Mouse (Mus musculus) brown adipose tissue, adult 24 weeks (tissue): ENCODE measurements at regions not wholly inside any gene's neighbourhood (a gene's known extent, or its start where the extent isn't known, plus 50 kb on each side); places are given as distances from the start of the nearest gene placed in this dataset.
"Not testable (repeated sequence)": the region's sequence is repeated elsewhere in the genome, so short reads cannot be mapped to it uniquely, and the experiment has no call there.

ENCODE experiments used
- H3K27ac ChIP-seq: fragments of 200-500 bp; replicated peaks from 2 replicates; pipeline ENCODE4 v1.5.1; 2012; ENCODE audit warnings: low read depth, mild to moderate bottlenecking, low read length
- H3K4me1 ChIP-seq: fragments of 200-500 bp; 2 replicates; pipeline ENCODE4 v1.6.1; 2012; ENCODE audit warnings: low read length, mixed read lengths; ENCODE audit not compliant: control insufficient read depth, insufficient read depth, insufficient read length
- H3K4me3 ChIP-seq: fragments of 200-500 bp; 2 replicates; pipeline ENCODE4 v1.5.1; 2012; ENCODE audit warnings: low read depth, mild to moderate bottlenecking, low read length, moderate library complexity; ENCODE audit not compliant: insufficient read depth

- not testable (repeated sequence) for H3K4me1 ChIP-seq, H3K4me3 ChIP-seq, H3K27ac ChIP-seq
Measured at GRCm38 (mm10) chr17:6489926-6490564, 60.1 kb downstream of the Dynlt1b start.

GRCm38 (mm10) chr17:6490565-6490935 is 60.6 kb downstream of the Dynlt1b start:
- H3K27ac ChIP-seq, H3K4me1 ChIP-seq, H3K4me3 ChIP-seq: not testable (repeated sequence)

DNA sequence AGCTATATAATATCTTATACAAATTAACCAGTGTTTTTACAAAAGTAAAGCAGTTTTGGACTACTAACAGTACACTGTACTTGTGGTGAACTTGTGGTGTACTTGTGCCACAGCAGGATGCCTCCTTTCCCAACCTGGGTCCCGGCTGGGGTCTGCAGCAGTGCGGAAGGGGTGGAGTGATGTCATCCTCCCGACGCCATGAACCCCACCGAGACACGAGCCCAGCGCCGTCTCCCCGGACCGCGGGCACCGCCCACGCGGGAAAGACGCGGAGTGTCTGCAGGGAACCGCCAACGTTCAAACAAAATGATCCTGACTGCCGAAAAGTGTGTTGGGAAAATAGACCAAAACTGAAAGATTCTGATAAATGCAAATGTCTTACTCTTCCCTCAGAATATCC is 62.6 kb downstream of the Dynlt1b start:
- peak overlapping the region; percentile 35 for H3K4me3 ChIP-seq

DNA sequence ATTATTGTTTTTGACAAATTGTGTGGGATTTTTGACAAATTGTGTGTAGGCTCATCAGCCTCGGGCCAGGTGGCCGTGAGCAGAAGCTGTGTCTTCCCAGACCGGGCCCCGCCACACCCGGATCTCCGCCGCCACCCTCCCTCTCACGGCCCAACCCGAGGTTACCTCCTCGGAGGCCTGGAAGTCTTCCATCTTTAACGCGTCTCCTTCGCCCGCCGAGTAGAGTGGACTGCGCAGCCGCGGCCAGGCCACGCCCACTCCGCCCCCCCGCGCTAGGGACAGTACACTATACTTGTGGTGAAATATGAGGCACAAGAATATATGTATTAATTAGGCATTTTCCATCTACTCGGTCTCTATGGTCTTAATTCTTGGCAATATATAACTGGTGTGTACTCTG is 63.0 kb downstream of the Dynlt1b start:
- H3K27ac ChIP-seq, H3K4me3 ChIP-seq, H3K4me1 ChIP-seq: not testable (repeated sequence)

More for the DNA sequence above, 62.6 kb downstream of the Dynlt1b start:
- not testable (repeated sequence) for H3K4me1 ChIP-seq, H3K27ac ChIP-seq

DNA sequence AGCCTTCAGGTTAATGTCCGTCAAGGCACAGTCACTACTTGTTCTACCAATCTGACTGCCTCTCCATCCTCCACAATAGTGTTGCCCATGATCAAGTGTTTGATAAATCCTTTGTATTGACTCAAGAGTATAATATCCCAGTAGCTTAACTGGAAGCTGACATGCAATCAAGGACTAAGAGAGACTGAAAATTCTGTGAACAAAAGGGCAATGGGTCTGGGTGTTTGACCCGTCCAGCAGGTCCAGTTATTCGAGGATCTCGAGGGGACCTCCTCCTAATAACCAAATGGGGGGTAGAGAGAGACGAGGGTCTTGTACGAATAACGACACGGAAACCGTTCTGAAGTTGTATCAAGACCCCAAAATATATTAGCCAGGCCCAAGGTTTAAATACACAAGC is 66.6 kb downstream of the Dynlt1b start:
- not testable (repeated sequence) for H3K4me3 ChIP-seq, H3K27ac ChIP-seq, H3K4me1 ChIP-seq

DNA sequence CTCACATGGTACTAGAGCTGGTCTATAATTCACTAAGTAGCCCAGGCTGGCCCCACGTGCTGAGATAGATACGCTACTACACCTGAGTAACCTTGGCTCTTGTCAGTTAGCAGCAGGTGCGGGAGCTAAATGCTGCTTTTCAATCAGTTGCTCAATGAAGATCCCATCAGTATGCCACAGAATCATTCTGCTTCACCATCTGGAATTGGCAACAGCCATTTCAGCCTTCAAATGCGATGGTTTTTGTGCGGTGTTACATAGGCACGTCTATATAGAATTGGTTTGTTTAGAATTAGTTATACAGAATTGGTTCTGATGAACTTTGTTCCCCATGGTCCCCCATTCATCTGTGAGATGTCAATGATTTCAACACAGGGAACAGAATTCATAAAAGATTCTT is 72.8 kb downstream of the Dynlt1b start:
- not testable (repeated sequence) for H3K4me1 ChIP-seq, H3K4me3 ChIP-seq, H3K27ac ChIP-seq

DNA sequence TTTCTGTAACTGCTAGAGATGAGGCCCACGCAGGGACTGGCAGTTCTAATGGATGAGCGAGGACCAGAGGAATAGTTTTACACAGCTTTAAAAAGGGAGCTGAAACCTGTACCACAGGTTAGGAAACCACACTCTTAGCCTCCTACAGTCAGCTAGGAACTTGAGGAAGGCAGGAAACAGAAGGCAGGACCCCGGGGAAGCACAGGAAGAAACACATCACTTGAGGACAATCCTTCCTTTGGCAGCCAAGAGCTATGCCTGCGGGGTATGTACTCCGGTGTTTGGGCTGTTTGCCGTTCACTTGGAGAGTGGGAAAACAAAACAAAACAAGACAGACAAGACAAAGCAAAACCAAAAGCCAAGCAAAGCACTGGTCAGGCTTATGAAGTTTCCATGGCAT is 76.0 kb downstream of the Dynlt1b start:
- not testable (repeated sequence) for H3K4me1 ChIP-seq, H3K27ac ChIP-seq, H3K4me3 ChIP-seq

DNA sequence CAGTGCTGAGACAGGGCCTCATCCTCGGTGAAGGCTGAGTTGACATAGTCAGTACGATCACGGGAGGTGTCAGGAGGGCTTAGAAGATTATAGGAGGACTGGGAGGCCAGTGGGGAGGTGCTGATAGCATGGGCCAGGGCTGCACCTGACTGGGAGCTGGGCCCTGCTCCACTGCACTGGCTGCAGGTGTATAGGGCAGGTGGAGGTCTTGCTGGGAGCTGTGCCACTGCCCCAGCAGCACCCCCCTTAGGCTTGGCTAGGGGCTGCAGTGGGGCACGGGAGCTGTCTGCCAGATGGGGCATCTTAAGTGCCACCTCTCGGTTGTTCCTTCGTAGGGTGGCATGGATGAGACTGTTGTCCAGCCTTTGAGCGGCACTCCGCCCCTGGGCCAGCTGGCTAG is 85.2 kb downstream of the Dynlt1b start:
- not testable (repeated sequence) for H3K4me3 ChIP-seq, H3K27ac ChIP-seq, H3K4me1 ChIP-seq

GRCm38 (mm10) chr17:6519107-6519506 is 82.4 kb upstream of the Dynlt1c start:
- not testable (repeated sequence) for H3K27ac ChIP-seq, H3K4me1 ChIP-seq, H3K4me3 ChIP-seq

GRCm38 (mm10) chr17:6520001-6520400 is 81.5 kb upstream of the Dynlt1c start:
- not testable (repeated sequence) for H3K27ac ChIP-seq, H3K4me3 ChIP-seq, H3K4me1 ChIP-seq

GRCm38 (mm10) chr17:6520751-6521150 is 80.7 kb upstream of the Dynlt1c start:
- not testable (repeated sequence) for H3K27ac ChIP-seq

GRCm38 (mm10) chr17:6522185-6522584 is 79.3 kb upstream of the Dynlt1c start:
- H3K4me3 ChIP-seq = not testable (repeated sequence)

More at GRCm38 (mm10) chr17:6520751-6521150, 80.7 kb upstream of the Dynlt1c start:
- not testable (repeated sequence) for H3K4me3 ChIP-seq, H3K4me1 ChIP-seq

GRCm38 (mm10) chr17:6538723-6539122 is 62.7 kb upstream of the Dynlt1c start:
- not testable (repeated sequence) for H3K27ac ChIP-seq, H3K4me1 ChIP-seq, H3K4me3 ChIP-seq

More at GRCm38 (mm10) chr17:6522185-6522584, 79.3 kb upstream of the Dynlt1c start:
- H3K4me1 ChIP-seq, H3K27ac ChIP-seq: not testable (repeated sequence)

GRCm38 (mm10) chr17:6547064-6547760 is 54.3 kb upstream of the Dynlt1c start:
- not testable (repeated sequence) for H3K4me1 ChIP-seq, H3K4me3 ChIP-seq, H3K27ac ChIP-seq

DNA sequence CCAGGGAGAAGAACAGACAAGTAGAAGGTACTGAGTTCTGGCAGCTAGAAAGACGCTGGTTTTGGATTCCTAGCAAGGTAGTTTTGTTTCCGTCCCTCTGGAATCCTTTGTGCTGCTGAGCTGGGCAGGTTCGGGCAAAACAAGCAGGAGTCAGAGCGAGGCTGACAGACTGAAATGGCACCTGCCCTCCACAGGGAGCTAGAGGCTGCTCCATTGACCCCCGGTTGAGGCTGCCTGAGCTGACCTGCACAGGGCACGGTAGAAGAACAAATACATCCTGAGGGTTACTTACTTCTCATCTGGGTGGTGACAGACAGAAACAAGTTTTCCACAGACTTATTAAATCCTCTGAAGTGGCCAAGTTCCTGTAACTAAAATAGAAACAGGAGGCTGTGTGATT is 53.5 kb upstream of the Dynlt1c start:
- H3K4me3 ChIP-seq, H3K4me1 ChIP-seq, H3K27ac ChIP-seq: not testable (repeated sequence)
